Mouse (Mus musculus) midbrain, embryonic 15.5 days (tissue): ENCODE measurements at regions not wholly inside any gene's neighbourhood (a gene's known extent, or its start where the extent isn't known, plus 50 kb on each side); places are given as distances from the start of the nearest gene placed in this dataset.
A peak's percentile ranks its signal among the peaks of the same experiment; 100 is the strongest.

Source experiments
- ATAC-seq: fragments of 200-750 bp; cut with Nextera tagmentation; replicated peaks from 2 replicates; pipeline ENCODE4 v1.8.0; 2017; ENCODE audit warnings: moderate TSS enrichment
- H3K27ac ChIP-seq: fragments of 300-500 bp; sonication (generic); 2 replicates; pipeline ENCODE4 v1.5.1; 2015; ENCODE audit warnings: mild to moderate bottlenecking, inconsistent platforms
- H3K27me3 ChIP-seq: fragments of 300-500 bp; sonication (generic); replicated peaks from 2 replicates; pipeline ENCODE4 v1.6.1; 2015; ENCODE audit warnings: inconsistent platforms
- H3K36me3 ChIP-seq: fragments of 300-500 bp; sonication (generic); replicated peaks from 2 replicates; pipeline ENCODE4 v1.6.1; 2015; ENCODE audit warnings: inconsistent platforms
- H3K4me1 ChIP-seq: fragments of 300-500 bp; sonication (generic); 2 replicates; pipeline ENCODE4 v1.6.1; 2015; ENCODE audit warnings: inconsistent platforms
- H3K4me2 ChIP-seq: fragments of 300-500 bp; sonication (generic); 2 replicates; pipeline ENCODE4 v1.6.1; 2015; ENCODE audit warnings: inconsistent platforms, mild to moderate bottlenecking, moderate library complexity
- H3K4me3 ChIP-seq: fragments of 300-500 bp; sonication (generic); 2 replicates; pipeline ENCODE4 v1.5.1; 2015; ENCODE audit warnings: mild to moderate bottlenecking, inconsistent platforms
- H3K9ac ChIP-seq: fragments of 300-500 bp; sonication (generic); 2 replicates; pipeline ENCODE4 v1.6.1; 2015; ENCODE audit warnings: mild to moderate bottlenecking, inconsistent platforms
- H3K9me3 ChIP-seq: fragments of 300-500 bp; sonication (generic); 2 replicates; pipeline ENCODE4 v1.6.1; 2016; ENCODE audit warnings: inconsistent platforms
- WGBS: fragments of 180-500 bp; shearing (Covaris S2); methylation state at CpG from one replicate; pipeline ENCODE4 v1.1.7; 2015; ENCODE audit warnings: mixed read lengths; 5-methylcytosine and 5-hydroxymethylcytosine counted together

GRCm38 (mm10) chr16:93429324-93429781 is 174.5 kb downstream of the Setd4 start:
- H3K4me2 ChIP-seq = no peak overlapping the region
- H3K27me3 ChIP-seq = no peaks in the 10 kb centered on the region
- WGBS = 73% methylated on average over 8 of the region's 8 CpGs
- H3K27ac ChIP-seq = no peak overlapping the region
- ATAC-seq = no peak
- H3K9ac ChIP-seq = no peak overlapping the region
- H3K4me3 ChIP-seq = no peak overlapping the region
- H3K4me1 ChIP-seq = no peaks in the 10 kb centered on the region
- no peaks in the 10 kb centered on the region for H3K36me3 ChIP-seq
- H3K9me3 ChIP-seq = no peaks in the 10 kb centered on the region

GRCm38 (mm10) chr16:93427264-93427663 is 176.6 kb downstream of the Setd4 start:
- Histone ChIP-seq H3K4me1 (peaks cover 9% of the 10 kb centered on the region), H3K4me3 (no peak overlapping the region), H3K9me3 (no peaks in the 10 kb centered on the region), H3K27me3 (peaks cover 4% of the 10 kb centered on the region; the same call in 1 of the 2 replicates), H3K27ac (no peak overlapping the region), H3K36me3 (no peaks in the 10 kb centered on the region), H3K4me2 (no peak overlapping the region), H3K9ac (no peak overlapping the region)
- WGBS = 93% methylated on average over 4 of the region's 4 CpGs
- ATAC-seq = no peak

GRCm38 (mm10) chr16:93425731-93426130 is 178.1 kb downstream of the Setd4 start:
- no peak for ATAC-seq
- Histone ChIP-seq H3K4me2 (no peak overlapping the region), H3K4me1 (peaks cover 9% of the 10 kb centered on the region)

GRCm38 (mm10) chr16:93423174-93423573 is 180.7 kb downstream of the Setd4 start:
- Histone ChIP-seq H3K36me3 (no peaks in the 10 kb centered on the region), H3K4me2 (peak overlapping the region; percentile 38), H3K9me3 (no peaks in the 10 kb centered on the region), H3K27me3 (peaks cover 11% of the 10 kb centered on the region; the same call in 1 of the 2 replicates), H3K4me3 (no peak overlapping the region), H3K4me1 (peaks cover 9% of the 10 kb centered on the region), H3K9ac (no peak overlapping the region), H3K27ac (no peak overlapping the region)
- no peak for ATAC-seq
- 9% methylated on average over 13 of the region's 13 CpGs for WGBS

More at GRCm38 (mm10) chr16:93425731-93426130, 178.1 kb downstream of the Setd4 start:
- H3K9ac ChIP-seq = no peak overlapping the region
- 84% methylated on average over 6 of the region's 6 CpGs for WGBS
- H3K27me3 ChIP-seq = peaks cover 7% of the 10 kb centered on the region; the same call in 1 of the 2 replicates
- H3K9me3 ChIP-seq = no peaks in the 10 kb centered on the region
- no peak overlapping the region for H3K27ac ChIP-seq
- no peaks in the 10 kb centered on the region for H3K36me3 ChIP-seq
- H3K4me3 ChIP-seq = no peak overlapping the region

GRCm38 (mm10) chr16:93422221-93422620 is 181.6 kb downstream of the Setd4 start:
- Histone ChIP-seq H3K4me3 (no peak overlapping the region), H3K27me3 (peaks cover 11% of the 10 kb centered on the region; the same call in 1 of the 2 replicates), H3K9me3 (no peaks in the 10 kb centered on the region), H3K4me1 (peaks cover 9% of the 10 kb centered on the region), H3K27ac (no peak overlapping the region), H3K36me3 (no peaks in the 10 kb centered on the region), H3K4me2 (no peak overlapping the region), H3K9ac (no peak overlapping the region)
- WGBS = 77% methylated on average over 13 of the region's 13 CpGs
- ATAC-seq = no peak

- Histone ChIP-seq H3K9me3 (no peaks in the 10 kb centered on the region), H3K27ac (no peak overlapping the region), H3K27me3 (peaks cover 7% of the 10 kb centered on the region; the same call in 1 of the 2 replicates), H3K9ac (no peak overlapping the region), H3K4me3 (no peak overlapping the region), H3K4me1 (peaks cover 6% of the 10 kb centered on the region), H3K4me2 (no peak overlapping the region), H3K36me3 (no peaks in the 10 kb centered on the region)
- 78% methylated on average over 8 of the region's 8 CpGs for WGBS
- no peak for ATAC-seq
Observed at GRCm38 (mm10) chr16:93418246-93418645, 185.6 kb downstream of the Setd4 start.

- H3K27me3 ChIP-seq = peaks cover 7% of the 10 kb centered on the region; the same call in 1 of the 2 replicates
- no peak overlapping the region for H3K27ac ChIP-seq
- H3K4me2 ChIP-seq = no peak overlapping the region
- no peak overlapping the region for H3K9ac ChIP-seq
- peaks cover 2% of the 10 kb centered on the region for H3K4me1 ChIP-seq
- H3K36me3 ChIP-seq = no peaks in the 10 kb centered on the region
- no peaks in the 10 kb centered on the region for H3K9me3 ChIP-seq
- no peak for ATAC-seq
- no peak overlapping the region for H3K4me3 ChIP-seq
- WGBS = 87% methylated on average over 8 of the region's 8 CpGs
Observed at GRCm38 (mm10) chr16:93417831-93418230, 186.0 kb downstream of the Setd4 start.

GRCm38 (mm10) chr16:93392024-93392675 is 211.7 kb downstream of the Setd4 start:
- no peak overlapping the region for H3K27ac ChIP-seq
- no peaks in the 10 kb centered on the region for H3K36me3 ChIP-seq
- no peak overlapping the region for H3K9ac ChIP-seq
- H3K4me2 ChIP-seq = no peak overlapping the region
- no peak for ATAC-seq
- H3K4me1 ChIP-seq = no peaks in the 10 kb centered on the region
- no peak overlapping the region for H3K4me3 ChIP-seq
- no peaks in the 10 kb centered on the region for H3K27me3 ChIP-seq
- WGBS = 78% methylated on average over 16 of the region's 16 CpGs
- no peaks in the 10 kb centered on the region for H3K9me3 ChIP-seq

GRCm38 (mm10) chr16:93387578-93388116 is 216.2 kb downstream of the Setd4 start:
- Histone ChIP-seq H3K9ac (no peak overlapping the region), H3K4me3 (no peak overlapping the region), H3K4me2 (no peak overlapping the region), H3K27ac (no peak overlapping the region), H3K4me1 (no peaks in the 10 kb centered on the region), H3K9me3 (no peaks in the 10 kb centered on the region), H3K27me3 (no peaks in the 10 kb centered on the region), H3K36me3 (no peaks in the 10 kb centered on the region)
- no peak for ATAC-seq
- 78% methylated on average over 11 of the region's 11 CpGs for WGBS

- Histone ChIP-seq H3K27me3 (no peaks in the 10 kb centered on the region), H3K36me3 (no peaks in the 10 kb centered on the region), H3K4me2 (no peak overlapping the region), H3K27ac (no peak overlapping the region), H3K9ac (no peak overlapping the region), H3K4me3 (no peak overlapping the region), H3K9me3 (no peaks in the 10 kb centered on the region), H3K4me1 (peaks cover 17% of the 10 kb centered on the region)
- WGBS = 72% methylated on average over 8 of the region's 8 CpGs
- no peak for ATAC-seq
Observed at GRCm38 (mm10) chr16:93384039-93384537, 219.8 kb downstream of the Setd4 start.

GRCm38 (mm10) chr16:93382945-93383344 is 220.9 kb downstream of the Setd4 start:
- H3K4me1 ChIP-seq = peaks cover 17% of the 10 kb centered on the region
- no peak overlapping the region for H3K9ac ChIP-seq
- no peaks in the 10 kb centered on the region for H3K27me3 ChIP-seq
- H3K9me3 ChIP-seq = no peaks in the 10 kb centered on the region
- H3K4me3 ChIP-seq = no peak overlapping the region
- WGBS = 79% methylated on average over 3 of the region's 3 CpGs
- no peak overlapping the region for H3K27ac ChIP-seq
- no peaks in the 10 kb centered on the region for H3K36me3 ChIP-seq
- no peak for ATAC-seq
- H3K4me2 ChIP-seq = no peak overlapping the region

- Histone ChIP-seq H3K4me3 (no peak overlapping the region), H3K27me3 (no peaks in the 10 kb centered on the region), H3K9me3 (no peaks in the 10 kb centered on the region), H3K27ac (no peak overlapping the region; the same call in 1 of the 2 replicates), H3K4me2 (no peak overlapping the region), H3K9ac (no peak overlapping the region), H3K36me3 (no peaks in the 10 kb centered on the region), H3K4me1 (peaks cover 17% of the 10 kb centered on the region)
- WGBS = 34% methylated on average over 13 of the region's 13 CpGs
- ATAC-seq = 0 out of 2 replicates have a peak, but pooled peaks have one; percentile 42
Observed at GRCm38 (mm10) chr16:93380717-93381671, 222.9 kb downstream of the Setd4 start.
